Mouse (Mus musculus): ENCODE data around the gene Rps21. TPM values are rescaled to one million over a fixed set of nuclear protein-coding genes. Genes with fewer than 3 reads are reported as not detected.

Gene Rps21
- polyA plus RNA-seq, 1 experiment from 2014 or later: 337 TPM

DNA sequence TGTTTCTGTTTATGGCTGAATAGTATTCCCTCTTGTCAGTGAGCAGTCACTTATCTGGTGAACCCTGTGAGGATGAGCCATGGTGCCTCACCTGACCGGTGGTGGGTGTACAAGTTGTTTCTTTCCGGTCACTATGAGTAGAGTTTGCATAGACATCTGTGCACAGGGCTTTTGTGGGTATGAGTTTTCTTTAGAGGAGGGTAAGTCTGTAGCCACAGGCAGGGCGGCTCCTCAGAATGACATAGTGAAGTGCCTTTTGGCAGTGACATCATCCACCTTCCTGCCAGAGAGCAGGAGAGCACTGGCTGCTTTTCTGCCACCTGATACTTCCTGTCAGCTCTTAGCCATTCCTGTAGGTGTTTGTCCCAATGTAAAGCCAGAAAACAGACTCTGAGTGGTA lies 48.3 kb downstream of the Rps21 start:
- ATAC-seq (ENCODE audit: low FRiP score, low read depth): no peak
- Histone ChIP-seq H3K9ac (no peak overlapping the region), H3K4me1 (replicated peaks) (no peaks in the 10 kb centered on the region), H3K4me3 (no peak overlapping the region), H3K27ac (replicated peaks) (no peak overlapping the region), H3K36me3 (no peaks in the 10 kb centered on the region), H3K27me3 (no peaks in the 10 kb centered on the region), H3K9me3 (no peaks in the 10 kb centered on the region), H3K4me2 (no peak overlapping the region)
- WGBS: 87% methylated on average over 3 of the region's 3 CpGs

- Histone ChIP-seq H3K9me3 (no peaks in the 10 kb centered on the region), H3K27me3 (no peaks in the 10 kb centered on the region), H3K4me1 (replicated peaks) (no peaks in the 10 kb centered on the region), H3K27ac (replicated peaks) (no peak overlapping the region), H3K4me3 (no peak overlapping the region), H3K9ac (no peak overlapping the region), H3K36me3 (no peaks in the 10 kb centered on the region), H3K4me2 (no peak overlapping the region)
- ATAC-seq (ENCODE audit: low FRiP score, low read depth): no peak
- 78% methylated on average over 2 of the region's 2 CpGs for WGBS
These were observed 48.8 kb downstream of the Rps21 start for GRCm38 (mm10) chr2:180306009-180306408.

GRCm38 (mm10) chr2:180306423-180307168 lies 49.4 kb downstream of the Rps21 start:
- Histone ChIP-seq H3K4me1 (replicated peaks) (no peaks in the 10 kb centered on the region), H3K36me3 (no peaks in the 10 kb centered on the region), H3K9ac (no peak overlapping the region), H3K27me3 (no peaks in the 10 kb centered on the region), H3K4me3 (no peak overlapping the region), H3K9me3 (no peaks in the 10 kb centered on the region), H3K4me2 (no peak overlapping the region), H3K27ac (replicated peaks) (no peak overlapping the region)
- ATAC-seq (ENCODE audit: low FRiP score, low read depth): peak; percentile 51; the same call in 1 of the 2 replicates
- 79% methylated on average over 8 of the region's 8 CpGs for WGBS

DNA sequence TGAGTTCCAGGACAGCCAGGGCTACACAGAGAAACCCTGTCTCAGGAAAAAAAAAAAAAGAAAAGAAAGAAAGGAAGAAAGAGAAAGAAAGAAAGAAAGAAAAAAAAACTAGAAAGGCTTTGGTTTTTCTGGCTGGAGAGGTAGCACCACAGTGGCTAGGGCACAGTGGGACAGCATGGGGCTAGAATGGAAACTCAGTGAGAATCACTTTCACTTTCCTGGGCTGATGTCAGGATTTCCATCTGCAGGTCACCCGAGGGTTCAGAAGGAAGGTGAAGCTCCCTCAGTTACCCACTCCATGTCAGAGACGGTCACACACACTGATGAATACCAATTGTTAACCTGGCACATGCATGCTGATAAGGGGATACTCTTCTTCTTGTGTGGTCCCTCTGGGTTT lies 50.5 kb downstream of the Rps21 start:
- Histone ChIP-seq H3K27me3 (no peaks in the 10 kb centered on the region), H3K36me3 (no peaks in the 10 kb centered on the region)

More for the DNA sequence above, 50.5 kb downstream of the Rps21 start:
- no peak for ATAC-seq (ENCODE audit: low FRiP score, low read depth)
- Histone ChIP-seq H3K9me3 (no peaks in the 10 kb centered on the region), H3K4me3 (no peak overlapping the region), H3K9ac (no peak overlapping the region), H3K27ac (replicated peaks) (no peak overlapping the region), H3K4me2 (no peak overlapping the region), H3K4me1 (replicated peaks) (no peaks in the 10 kb centered on the region)
- WGBS: 61% methylated on average over 2 of the region's 2 CpGs

Small RNA genes within 50 kb of the gene (microRNA-seq; reads per million reads assigned to microRNA genes)
- not detected for gene Mir3091

Other genes with a start within 250 kb of the Rps21 start
- 18.8 and 20.5 TPM in 2 replicates for gene Lsm14b, start 232.4 kb upstream of the Rps21 start, polyA plus RNA-seq (2015; fragmentation: Nextera tagmentation; extraction: Ambion mirVana)
- gene Psma7, start 214.9 kb upstream of the Rps21 start, polyA plus RNA-seq (2015; fragmentation: Nextera tagmentation; extraction: Ambion mirVana): 541 and 546 TPM in 2 replicates
- 51.5 and 58.7 TPM in 2 replicates for gene Ss18l1, start 214.9 kb upstream of the Rps21 start, polyA plus RNA-seq (2015; fragmentation: Nextera tagmentation; extraction: Ambion mirVana)
- 30.3 and 34.8 TPM in 2 replicates for gene Mtg2, start 186.8 kb upstream of the Rps21 start, polyA plus RNA-seq (2015; fragmentation: Nextera tagmentation; extraction: Ambion mirVana)
- 2.0 and 2.6 TPM in 2 replicates for gene Hrh3, start 152.9 kb upstream of the Rps21 start, polyA plus RNA-seq (2015; fragmentation: Nextera tagmentation; extraction: Ambion mirVana)
- 71.0 and 72.7 TPM in 2 replicates for gene Osbpl2, start 138.1 kb upstream of the Rps21 start, polyA plus RNA-seq (2015; fragmentation: Nextera tagmentation; extraction: Ambion mirVana)
- gene Adrm1, start 85.9 kb upstream of the Rps21 start, polyA plus RNA-seq (2015; fragmentation: Nextera tagmentation; extraction: Ambion mirVana): 189 and 207 TPM in 2 replicates
- gene Lama5, start 31.5 kb upstream of the Rps21 start, polyA plus RNA-seq (2015; fragmentation: Nextera tagmentation; extraction: Ambion mirVana): 2.5 and 3.5 TPM in 2 replicates
- 27.0 and 29.6 TPM in 2 replicates for gene Cables2, start 16.1 kb downstream of the Rps21 start, polyA plus RNA-seq (2015; fragmentation: Nextera tagmentation; extraction: Ambion mirVana)
- not detected in 2 replicates for gene Rbbp8nl, start 32.5 kb downstream of the Rps21 start, polyA plus RNA-seq (2015; fragmentation: Nextera tagmentation; extraction: Ambion mirVana)
- gene Gata5, start 77.3 kb downstream of the Rps21 start, polyA plus RNA-seq (2015; fragmentation: Nextera tagmentation; extraction: Ambion mirVana): not detected in 2 replicates
- 1.9 and 2.2 TPM in 2 replicates for gene Slco4a1, start 198.9 kb downstream of the Rps21 start, polyA plus RNA-seq (2015; fragmentation: Nextera tagmentation; extraction: Ambion mirVana)
- 2.7 and 2.8 TPM in 2 replicates for gene Ntsr1, start 242.6 kb downstream of the Rps21 start, polyA plus RNA-seq (2015; fragmentation: Nextera tagmentation; extraction: Ambion mirVana)